ENCODE assay signal across 8 mouse cellular contexts in the genomic region with DNA sequence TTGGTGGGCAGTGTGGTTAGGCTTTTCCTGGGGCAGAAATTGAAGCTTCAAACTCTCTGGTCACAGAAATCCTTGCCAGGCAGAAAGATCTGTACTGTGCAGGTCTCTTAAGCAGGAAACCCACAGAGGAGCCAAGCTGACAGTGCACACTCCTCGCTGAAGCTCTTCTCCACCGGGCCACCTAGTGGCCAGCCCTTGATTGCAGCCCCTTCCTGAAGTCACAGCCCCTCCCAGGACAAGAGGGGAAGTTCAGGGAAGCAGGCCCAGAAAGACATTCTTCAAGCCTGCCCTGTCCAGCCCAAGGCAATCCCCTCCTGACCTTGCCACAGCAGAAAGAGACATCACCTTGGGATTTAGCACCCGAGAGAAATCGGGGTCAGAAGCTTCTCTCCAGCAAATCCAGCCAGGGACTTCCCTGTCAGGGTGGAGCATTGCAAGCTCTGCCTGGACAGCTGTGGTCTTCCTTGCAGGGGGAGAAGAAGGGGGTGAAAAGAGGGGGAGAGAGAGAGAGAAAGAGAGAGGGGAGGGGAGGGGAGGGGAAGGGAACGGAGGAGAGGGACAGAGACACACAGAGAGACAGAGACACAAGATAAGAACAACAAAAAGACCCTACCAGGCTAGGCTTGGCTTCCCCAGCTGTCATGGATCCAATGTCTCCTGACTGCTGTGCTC. TPM values are rescaled to one million over a fixed set of nuclear protein-coding genes. Genes with fewer than 3 reads are reported as not detected.
DNase-seq lines count a peak whose midpoint lies in the region; ATAC-seq lines count a peak whose summit lies in the region.

No protein-coding gene starts in this region.

- H3K27ac ChIP-seq in forebrain, embryonic 10.5 days, result 0 out of 2 replicates have a peak overlapping the region, but pooled peaks have one; percentile 9
- no peak overlapping the region for H3K27ac ChIP-seq in forebrain, embryonic 15.5 days (replicated peaks)
- no peak overlapping the region for H3K27ac ChIP-seq in intestine, embryonic 15.5 days

- peak; percentile 55 for DNase-seq in forebrain, embryonic 10.5 days (ENCODE audit: extremely low spot score, low spot score)
- DNase-seq in cerebellum, adult 8-10 months, result peak; percentile 16
- DNase-seq in gastrocnemius, adult 8-10 months (ENCODE audit: low spot score in 2 of 2), result peak; percentile 59 to 69
- DNase-seq in left cerebral cortex, postnatal 14 days (ENCODE audit: low spot score in 2 of 2), result peak; percentile 69 to 77
- peak; percentile 55 to 58 for DNase-seq in spleen, postnatal 14 days (ENCODE audit: low spot score in 2 of 2)

- no peaks in the 10 kb centered on the region for H3K9me3 ChIP-seq in forebrain, embryonic 10.5 days
- no peaks in the 10 kb centered on the region for H3K9me3 ChIP-seq in forebrain, embryonic 15.5 days
- no peaks in the 10 kb centered on the region for H3K9me3 ChIP-seq in intestine, embryonic 15.5 days

- H3K27me3 ChIP-seq in forebrain, embryonic 10.5 days (ENCODE audit: poor library complexity, severe bottlenecking), result no peaks in the 10 kb centered on the region
- no peaks in the 10 kb centered on the region for H3K27me3 ChIP-seq in forebrain, embryonic 15.5 days
- H3K27me3 ChIP-seq in intestine, embryonic 15.5 days (replicated peaks), result no peaks in the 10 kb centered on the region

- WGBS in forebrain, embryonic 10.5 days, result 19% methylated on average over 5 of the region's 5 CpGs
- WGBS in forebrain, embryonic 15.5 days, result 29% methylated on average over 5 of the region's 5 CpGs
- 5% methylated on average over 5 of the region's 5 CpGs for WGBS in intestine, embryonic 15.5 days

- no peak for ATAC-seq in forebrain, embryonic 15.5 days (replicated peaks)
- peak; percentile 76; the same call in 1 of the 2 replicates for ATAC-seq in intestine, embryonic 15.5 days
- ATAC-seq in megakaryocyte-erythroid progenitor cell, adult 5-6 weeks (replicated peaks; ENCODE audit: low FRiP score, low TSS enrichment, poor library complexity, severe bottlenecking), result peak; percentile 60

- intact Hi-C loops in left cerebral cortex, postnatal 14 days (cut with DNase I), result loop anchor here (2.0 kb wide), 1 partner anchor 64 kb away; no protein-coding TSS in a partner anchor

- H3K9ac ChIP-seq in forebrain, embryonic 15.5 days (replicated peaks), result no peak overlapping the region
- H3K9ac ChIP-seq in intestine, embryonic 15.5 days, result no peak overlapping the region

- no peak overlapping the region for H3K4me3 ChIP-seq in forebrain, embryonic 10.5 days
- no peak overlapping the region for H3K4me3 ChIP-seq in forebrain, embryonic 15.5 days
- H3K4me3 ChIP-seq in intestine, embryonic 15.5 days (replicated peaks), result no peak overlapping the region

- no peak overlapping the region for H3K4me2 ChIP-seq in forebrain, embryonic 15.5 days (replicated peaks)
- H3K4me2 ChIP-seq in intestine, embryonic 15.5 days (replicated peaks), result no peak overlapping the region

- H3K36me3 ChIP-seq in forebrain, embryonic 10.5 days (replicated peaks), result no peaks in the 10 kb centered on the region
- no peaks in the 10 kb centered on the region for H3K36me3 ChIP-seq in forebrain, embryonic 15.5 days
- no peaks in the 10 kb centered on the region for H3K36me3 ChIP-seq in intestine, embryonic 15.5 days

- H3K4me1 ChIP-seq in forebrain, embryonic 10.5 days, result peaks cover 4% of the 10 kb centered on the region; the same call in 1 of the 2 replicates
- no peaks in the 10 kb centered on the region for H3K4me1 ChIP-seq in forebrain, embryonic 15.5 days
- H3K4me1 ChIP-seq in intestine, embryonic 15.5 days (replicated peaks), result peaks cover 5% of the 10 kb centered on the region; the same call in 1 of the 2 replicates

RNA-seq across cellular contexts. Expression of gene Csf2rb, which starts 4.6 kb away (rescaled TPM):
- 3.3 and 3.9 TPM in 2 replicates for polyA plus RNA-seq in forebrain, embryonic 10.5 days (2016; fragmentation: Nextera tagmentation; extraction: Ambion mirVana)
- 0.32 and 0.75 TPM in 2 replicates for polyA plus RNA-seq in forebrain, embryonic 15.5 days (2015; fragmentation: Nextera tagmentation; extraction: Ambion mirVana)
- total RNA-seq in gastrocnemius, adult 8-10 months (2022), result under 1 TPM; 0.41 to 0.99 (median 0.81) TPM
- 1.4 and 2.0 TPM in 2 replicates for polyA plus RNA-seq in intestine, embryonic 15.5 days (2015; fragmentation: Nextera tagmentation; extraction: Ambion mirVana)
- total RNA-seq in left cerebral cortex, postnatal 14 days (2021), result 1 to 10 TPM; 1.5 to 1.7 TPM
- 0.11 and 2.9 TPM in 2 replicates for total RNA-seq in megakaryocyte-erythroid progenitor cell, adult 5-6 weeks (2014; fragmentation: Nextera tagmentation)
- 0.33 and 1.7 TPM in 2 replicates for total RNA-seq in megakaryocyte-erythroid progenitor cell, adult 5-6 weeks (2017)

RNA-seq across cellular contexts. Expression of gene Csf2rb2, which starts 15.4 kb away (rescaled TPM):
- 0.42 and 0.43 TPM in 2 replicates for polyA plus RNA-seq in forebrain, embryonic 10.5 days (2016; fragmentation: Nextera tagmentation; extraction: Ambion mirVana)
- polyA plus RNA-seq in forebrain, embryonic 15.5 days (2015; fragmentation: Nextera tagmentation; extraction: Ambion mirVana), result 0.08 and 0.15 TPM in 2 replicates
- total RNA-seq in gastrocnemius, adult 8-10 months (2022), result under 1 TPM; 0.39 to 0.56 (median 0.43) TPM
- polyA plus RNA-seq in intestine, embryonic 15.5 days (2015; fragmentation: Nextera tagmentation; extraction: Ambion mirVana), result 0.38 and 0.48 TPM in 2 replicates
- under 1 TPM; 0.64 to 0.72 TPM for total RNA-seq in left cerebral cortex, postnatal 14 days (2021)
- total RNA-seq in megakaryocyte-erythroid progenitor cell, adult 5-6 weeks (2014; fragmentation: Nextera tagmentation), result 2.4 TPM in 1 of 2 replicates, not detected in the other
- total RNA-seq in megakaryocyte-erythroid progenitor cell, adult 5-6 weeks (2017), result 0.30 TPM in 1 of 2 replicates, not detected in the other

Comparison
In these comparisons a context has a peak if more than half of its experiments do, and no peak if none do; other contexts are left out.
1. DNase-seq: peak in every context shown above with its lines; median percentile 73 in left cerebral cortex, postnatal 14 days; 64 in gastrocnemius, adult 8-10 months; 56 in spleen, postnatal 14 days; 55 in forebrain, embryonic 10.5 days; 16 in cerebellum, adult 8-10 months.